Mouse (Mus musculus) CH12.LX (cell line): Measurements from ENCODE around the gene Mdfi.

Experiments used
- CHD1 ChIP-seq: IDR thresholded peaks from 2 replicates; pipeline ENCODE4 v1.6.1; 2012; ENCODE audit warnings: low read depth, low read length, improper control_type of control experiment, inconsistent platforms
- CTCF ChIP-seq, 2 experiments: IDR thresholded peaks in 1 of 2; conservative IDR thresholded peaks in 1 of 2; 2 replicates each; pipeline ENCODE4 v1.5.1; 2011 to 2012; ENCODE audit warnings: low read depth in 2 of 2, low read length in 2 of 2, improper control_type of control experiment in 1 of 2, inconsistent platforms in 1 of 2, mild to moderate bottlenecking in 1 of 2, moderate library complexity in 1 of 2
- HCFC1 ChIP-seq: IDR thresholded peaks from 2 replicates; pipeline ENCODE4 v1.6.1; 2012; ENCODE audit warnings: low read depth, mild to moderate bottlenecking, inconsistent platforms, low read length, improper control_type of control experiment
- KAT2A ChIP-seq: IDR thresholded peaks from 2 replicates; pipeline ENCODE4 v1.6.1; 2012; ENCODE audit warnings: low read length, improper control_type of control experiment, inconsistent platforms; ENCODE audit not compliant: insufficient replicate concordance
- MEF2A ChIP-seq: IDR thresholded peaks from 2 replicates; pipeline ENCODE4 v1.6.1; 2014; ENCODE audit warnings: low read depth, mild to moderate bottlenecking, inconsistent platforms, low read length, improper control_type of control experiment, borderline replicate concordance
- PAX5 ChIP-seq: IDR thresholded peaks from 2 replicates; pipeline ENCODE4 v1.6.1; 2012; ENCODE audit warnings: low read length, inconsistent platforms, mixed read lengths
- TCF12 ChIP-seq: IDR thresholded peaks from 2 replicates; pipeline ENCODE4 v1.6.1; 2014; ENCODE audit warnings: low read depth, mild to moderate bottlenecking, inconsistent platforms, low read length, improper control_type of control experiment
- ZNF384 ChIP-seq: IDR thresholded peaks from 2 replicates; pipeline ENCODE4 v1.6.1; 2012; ENCODE audit warnings: low read depth, low read length, improper control_type of control experiment, inconsistent platforms

DNA sequence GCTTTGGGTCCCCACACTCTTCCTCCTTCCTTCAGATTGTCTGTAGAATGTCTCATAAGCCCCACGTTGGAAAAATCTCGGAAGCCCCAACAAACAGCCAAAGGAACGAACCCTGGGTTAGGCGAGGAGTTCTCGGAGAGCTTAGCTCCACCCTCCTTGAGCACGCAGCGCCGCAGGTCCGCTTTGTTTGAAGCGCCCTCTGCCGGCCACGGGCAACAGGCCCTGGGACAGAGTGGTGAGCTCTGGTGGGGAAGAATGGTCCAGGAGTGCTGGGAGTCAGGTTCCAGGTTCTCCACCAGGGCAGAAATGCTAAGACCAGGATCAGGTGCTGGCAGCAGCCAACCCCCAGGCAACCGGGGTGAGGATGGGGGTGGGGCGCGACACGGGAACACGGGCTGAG, 30.0 kb upstream of the Mdfi start:
- TF ChIP-seq TCF12, result no peak
- peak; percentile 52 to 88 for TF ChIP-seq CTCF (conservative IDR thresholded peaks at IDR 0.05 in 1 of 2, IDR thresholded peaks at IDR 0.05 in 1 of 2; ENCODE audit: low read depth in 2 of 2, low read length in 2 of 2)
- no peak for TF ChIP-seq HCFC1
- no peak for TF ChIP-seq CHD1
- TF ChIP-seq MEF2A, result 0 out of 2 replicates have a peak, but pooled peaks have one; percentile 31
- TF ChIP-seq KAT2A, result no peak
- no peak for TF ChIP-seq PAX5
- no peak for TF ChIP-seq ZNF384
